Mouse (Mus musculus) right cerebral cortex, postnatal 10 days (tissue): ENCODE measurements around the gene Cdc25b.

Experiments
- DNase-seq, 2 experiments: peaks; one replicate each; pipeline ENCODE4 v3.0.0; 2021; ENCODE audit warnings: low spot score in 2 of 2

The Cdc25b gene

DNA sequence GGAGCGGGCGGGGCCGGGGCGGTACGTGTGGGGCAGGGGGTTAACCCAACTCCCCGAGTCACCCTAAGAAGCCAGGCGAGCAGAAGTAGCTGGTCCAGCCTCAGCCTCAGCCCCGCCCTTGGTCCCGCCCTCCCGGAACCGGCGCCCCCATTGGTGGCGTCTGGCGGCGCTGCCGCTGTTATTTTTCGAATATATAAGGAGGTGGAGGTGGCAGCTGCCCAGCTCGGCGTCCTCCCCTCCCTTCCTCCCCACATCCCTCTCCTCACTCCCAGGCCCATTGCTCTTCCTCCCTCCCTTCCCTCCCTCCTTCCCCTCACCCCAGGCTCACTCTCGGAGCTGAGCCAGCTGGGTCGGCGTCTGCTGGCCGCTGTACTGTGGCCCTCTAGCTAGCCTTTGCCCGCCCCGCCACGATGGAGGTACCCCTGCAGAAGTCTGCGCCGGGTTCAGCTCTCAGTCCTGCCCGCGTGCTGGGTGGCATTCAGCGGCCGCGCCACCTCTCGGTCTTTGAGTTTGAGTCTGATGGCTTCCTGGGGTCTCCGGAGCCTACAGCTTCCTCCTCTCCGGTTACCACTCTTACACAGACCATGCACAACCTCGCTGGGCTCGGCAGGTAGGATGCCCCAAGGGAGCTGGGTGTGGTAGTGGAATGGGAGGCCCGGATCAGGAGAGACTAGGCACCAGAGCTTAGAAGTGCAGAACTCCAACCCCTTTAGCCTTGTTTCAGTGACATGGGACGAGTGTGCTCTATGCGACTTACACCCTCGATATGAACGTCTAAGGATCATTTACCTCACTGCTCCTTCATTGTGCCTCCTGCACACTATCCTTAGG is at the start of gene Cdc25b, which contains the start of gene Spef1:
TSS of gene Cdc25b (plus strand) at position 179 of the 831 bp plus-strand sequence.
TSS of gene Spef1 (minus strand) at position 512 of the 831 bp plus-strand sequence.
- DNase-seq, result peak; percentile 87 to 88

DNA sequence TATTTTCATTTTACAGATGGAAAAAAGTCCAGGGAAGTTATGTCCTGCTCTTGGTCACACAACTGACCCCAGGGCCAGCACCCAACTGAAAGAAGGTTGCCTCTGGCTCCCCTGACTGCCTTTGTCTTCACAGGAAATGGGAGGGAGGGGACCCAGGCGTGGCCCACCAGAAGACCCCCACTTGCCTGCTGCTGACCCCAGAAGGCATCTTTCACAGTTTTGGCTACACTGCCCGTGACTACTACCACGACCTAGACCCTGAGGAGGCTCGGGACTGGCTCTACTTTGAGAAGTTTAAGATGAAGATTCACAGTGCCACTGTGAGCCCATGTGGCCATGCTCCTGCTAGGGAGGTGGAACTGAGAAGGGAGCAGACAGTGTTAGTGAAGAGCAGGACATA is 48.5 kb upstream of the Cdc25b start:
- DNase-seq, result peak; percentile 7 to 16

DNA sequence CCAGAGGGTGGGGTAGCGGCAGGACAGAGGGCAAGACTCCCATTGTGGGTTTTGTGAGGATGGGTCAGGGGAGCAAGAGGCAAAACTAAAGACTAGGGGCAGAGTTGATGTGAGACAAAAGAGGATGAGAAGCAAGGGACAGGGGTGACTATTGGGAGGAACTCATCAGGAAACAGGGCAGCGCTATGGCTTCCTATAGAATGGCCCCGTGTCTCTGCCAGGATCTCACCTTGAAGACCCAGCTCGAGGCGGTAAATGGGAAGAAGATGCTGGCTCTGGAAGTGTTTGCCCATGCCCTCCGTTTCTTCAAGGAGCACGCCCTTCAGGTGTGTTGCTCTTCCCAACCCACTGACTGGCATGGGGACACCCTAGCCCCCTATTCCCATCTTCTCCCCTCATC is 48.0 kb upstream of the Cdc25b start:
- no peak for DNase-seq

DNA sequence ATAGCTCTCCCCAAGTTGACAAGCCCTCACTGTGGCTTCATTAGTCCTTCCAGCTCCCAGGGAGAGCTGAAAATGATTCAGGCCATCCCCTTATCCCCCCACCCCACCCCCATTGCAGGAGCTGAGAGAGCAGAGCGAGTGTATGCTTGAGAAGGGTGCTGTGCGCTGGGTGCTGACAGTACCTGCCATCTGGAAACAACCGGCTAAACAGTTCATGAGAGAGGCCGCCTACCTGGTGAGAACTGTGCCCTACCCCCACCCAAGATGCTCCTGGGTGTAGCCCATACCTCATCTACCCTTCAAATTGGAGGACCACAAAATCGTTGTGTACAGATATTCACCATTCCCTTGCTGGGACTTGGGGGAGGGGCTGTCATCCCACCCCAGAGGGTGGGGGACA is 47.5 kb upstream of the Cdc25b start:
- DNase-seq, result peak; percentile 12 to 13

DNA sequence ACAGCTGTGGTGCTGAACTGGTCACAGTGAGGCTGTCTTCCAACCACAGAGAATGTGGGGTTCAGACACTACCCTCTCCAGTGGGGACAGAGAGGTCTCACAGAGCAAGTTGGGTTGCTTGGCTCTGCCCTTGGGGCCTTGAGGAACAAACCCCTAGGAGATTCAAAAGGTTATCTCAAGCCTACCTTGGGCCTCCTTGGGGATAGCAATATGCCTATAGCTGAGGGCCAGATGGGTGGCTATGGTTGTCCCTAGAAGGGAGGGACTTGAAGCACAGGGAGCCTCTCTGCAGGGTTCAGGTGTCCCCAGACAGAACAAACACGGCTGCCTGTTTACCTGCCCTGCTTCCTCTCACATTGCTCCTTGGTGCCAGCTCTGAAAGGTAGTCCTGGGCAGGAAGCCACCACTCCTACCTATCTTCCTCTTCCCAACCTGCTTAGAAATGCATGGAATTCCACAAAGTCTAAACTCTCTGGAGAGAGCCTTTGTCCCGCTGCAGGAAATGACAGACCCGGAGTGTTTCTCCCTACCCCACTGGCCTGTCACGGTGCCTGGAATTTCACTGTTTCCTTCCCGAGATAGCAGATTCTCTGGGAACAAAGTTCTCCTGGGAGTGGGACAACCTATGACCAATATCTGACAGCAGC is 46.7 kb upstream of the Cdc25b start:
- peak in 1 of 2 experiments; percentile 19 for DNase-seq

DNA sequence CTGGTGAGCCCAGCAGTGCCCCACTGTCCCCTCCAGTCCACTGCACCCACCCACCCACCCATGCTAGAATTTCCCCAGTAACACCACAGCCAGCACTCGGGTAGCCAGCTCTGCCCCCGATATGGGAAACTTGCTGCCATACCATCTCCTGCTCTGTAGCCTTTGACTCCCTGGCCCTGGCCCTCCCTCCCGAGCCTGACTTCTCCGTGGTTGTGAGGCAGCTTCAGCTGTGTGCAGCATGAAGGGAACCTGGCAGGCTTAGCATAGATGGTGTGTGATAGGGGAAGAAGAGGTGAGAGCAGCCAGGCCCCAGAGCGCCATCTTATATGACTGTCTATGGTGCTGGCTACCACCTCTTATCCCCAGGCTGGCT is 46.2 kb upstream of the Cdc25b start:
- DNase-seq, result no peak

DNA sequence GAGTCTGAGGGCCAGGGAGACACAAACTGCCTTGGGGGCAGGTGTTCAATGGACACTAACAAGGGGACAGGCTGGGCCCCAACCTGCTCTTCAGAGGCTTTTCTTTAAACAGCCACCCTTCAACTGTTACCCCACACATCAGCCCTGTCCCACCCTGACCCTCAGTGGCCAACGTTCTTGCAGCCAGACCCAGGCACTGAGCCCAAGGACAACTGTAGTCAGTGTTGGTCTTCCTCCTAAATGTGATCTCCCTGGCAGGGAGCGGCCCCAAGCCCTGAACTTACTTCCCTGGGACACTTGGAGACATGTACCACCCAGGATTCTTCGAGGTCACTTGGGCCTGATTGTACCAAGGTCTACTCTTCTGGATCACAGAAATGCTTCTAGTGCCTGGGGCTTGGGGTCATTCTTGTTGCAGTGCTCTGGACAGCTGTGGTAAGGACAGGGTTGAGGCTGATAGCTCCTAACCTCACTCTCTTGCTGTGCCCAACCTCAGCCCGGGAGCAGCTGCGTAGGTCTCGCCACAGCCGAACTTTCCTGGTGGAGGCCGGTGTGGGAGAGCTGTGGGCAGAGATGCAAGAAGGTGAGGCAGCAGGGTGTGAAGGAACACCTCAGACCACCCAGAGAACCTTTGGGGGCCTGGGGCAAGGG is 45.3 kb upstream of the Cdc25b start:
- DNase-seq, result no peak

DNA sequence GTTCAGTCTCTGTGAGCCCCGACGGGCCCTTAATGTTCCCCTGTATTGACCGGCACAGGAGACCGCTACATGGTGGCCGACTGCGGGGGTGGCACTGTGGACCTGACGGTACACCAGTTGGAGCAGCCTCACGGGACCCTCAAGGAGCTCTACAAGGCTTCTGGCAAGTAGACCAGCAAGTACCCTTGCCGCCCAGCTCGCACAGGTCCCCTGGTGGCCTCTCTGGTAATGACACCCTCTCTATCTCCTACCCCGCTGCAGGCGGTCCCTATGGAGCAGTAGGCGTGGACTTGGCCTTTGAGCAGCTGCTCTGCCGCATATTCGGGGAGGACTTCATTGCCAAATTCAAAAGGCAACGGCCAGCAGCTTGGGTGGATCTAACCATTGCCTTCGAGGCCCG is 44.2 kb upstream of the Cdc25b start:
- peak in 1 of 2 experiments; percentile 64 for DNase-seq

DNA sequence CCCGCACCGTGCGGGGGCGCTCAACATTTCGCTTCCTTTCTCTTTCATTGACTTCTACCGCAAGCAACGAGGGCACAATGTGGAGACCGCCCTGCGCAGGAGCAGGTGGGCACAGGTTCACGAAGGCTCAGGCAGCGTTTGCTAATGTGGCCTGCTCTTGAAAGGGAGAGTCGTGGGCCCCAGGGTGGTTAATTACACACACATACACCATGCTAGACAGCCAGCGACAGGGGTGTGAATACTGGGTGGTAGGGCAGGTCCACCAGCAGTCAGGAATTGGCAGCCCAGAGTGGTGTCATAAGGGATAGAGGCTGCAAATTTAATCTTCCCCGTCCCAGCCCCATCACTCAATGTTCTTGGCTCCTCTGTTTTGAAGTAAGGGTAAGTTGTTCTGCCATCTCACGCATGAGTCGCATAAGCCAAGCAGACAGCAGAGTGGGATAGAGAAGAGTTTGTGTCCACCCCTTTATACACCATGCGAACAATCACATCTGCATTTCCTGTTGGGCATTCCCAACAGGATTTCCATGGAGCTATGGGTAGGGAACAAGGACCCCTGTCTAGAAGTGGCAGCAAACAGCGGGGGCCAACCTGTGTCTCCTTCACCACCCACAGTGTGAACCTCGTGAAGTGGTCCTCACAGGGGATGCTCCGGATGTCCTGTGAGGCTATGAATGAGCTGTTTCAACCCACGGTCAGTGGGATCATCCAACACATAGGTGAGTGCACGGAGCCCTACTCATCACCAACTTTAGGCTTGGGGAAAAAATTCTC is 43.6 kb upstream of the Cdc25b start:
- no peak for DNase-seq

DNA sequence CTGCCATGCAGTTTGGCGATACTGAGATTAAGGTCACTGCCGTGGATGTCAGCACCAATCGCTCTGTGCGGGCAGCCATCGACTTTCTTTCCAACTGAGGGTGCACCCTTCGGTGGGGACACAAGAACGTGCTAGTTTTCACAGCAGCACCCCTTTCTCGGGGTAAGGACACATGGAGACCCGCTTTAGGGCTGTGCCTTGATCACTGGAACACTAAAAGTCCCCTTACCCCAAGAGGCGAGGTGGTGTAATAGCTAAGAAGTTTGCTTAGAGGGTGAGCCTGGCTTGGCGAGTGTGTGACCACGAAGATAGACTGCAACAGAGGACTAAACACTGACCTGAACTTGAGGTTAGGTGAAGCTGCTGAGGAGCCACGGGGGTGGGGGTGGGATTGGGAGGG is 41.6 kb upstream of the Cdc25b start:
- DNase-seq, result no peak

DNA sequence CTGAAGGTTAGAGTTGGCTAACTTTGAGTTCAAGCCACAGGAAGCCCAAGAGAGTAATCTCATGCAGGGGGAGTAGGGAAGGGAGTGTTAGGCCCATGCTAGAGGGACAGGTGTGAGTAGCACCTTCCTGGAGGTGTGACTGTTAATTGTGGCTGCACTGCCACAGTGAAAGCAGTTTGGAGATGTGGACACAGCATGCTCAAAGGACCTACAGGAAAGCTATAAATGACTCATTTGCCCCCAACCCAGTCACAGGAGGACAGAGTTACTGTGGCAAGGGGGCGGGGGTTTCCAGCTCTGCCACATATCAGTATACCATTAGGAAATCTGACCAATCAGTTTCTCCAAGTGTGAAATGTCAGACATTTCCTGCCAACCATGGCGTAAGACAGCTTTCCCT is 41.2 kb upstream of the Cdc25b start:
- DNase-seq, result no peak

DNA sequence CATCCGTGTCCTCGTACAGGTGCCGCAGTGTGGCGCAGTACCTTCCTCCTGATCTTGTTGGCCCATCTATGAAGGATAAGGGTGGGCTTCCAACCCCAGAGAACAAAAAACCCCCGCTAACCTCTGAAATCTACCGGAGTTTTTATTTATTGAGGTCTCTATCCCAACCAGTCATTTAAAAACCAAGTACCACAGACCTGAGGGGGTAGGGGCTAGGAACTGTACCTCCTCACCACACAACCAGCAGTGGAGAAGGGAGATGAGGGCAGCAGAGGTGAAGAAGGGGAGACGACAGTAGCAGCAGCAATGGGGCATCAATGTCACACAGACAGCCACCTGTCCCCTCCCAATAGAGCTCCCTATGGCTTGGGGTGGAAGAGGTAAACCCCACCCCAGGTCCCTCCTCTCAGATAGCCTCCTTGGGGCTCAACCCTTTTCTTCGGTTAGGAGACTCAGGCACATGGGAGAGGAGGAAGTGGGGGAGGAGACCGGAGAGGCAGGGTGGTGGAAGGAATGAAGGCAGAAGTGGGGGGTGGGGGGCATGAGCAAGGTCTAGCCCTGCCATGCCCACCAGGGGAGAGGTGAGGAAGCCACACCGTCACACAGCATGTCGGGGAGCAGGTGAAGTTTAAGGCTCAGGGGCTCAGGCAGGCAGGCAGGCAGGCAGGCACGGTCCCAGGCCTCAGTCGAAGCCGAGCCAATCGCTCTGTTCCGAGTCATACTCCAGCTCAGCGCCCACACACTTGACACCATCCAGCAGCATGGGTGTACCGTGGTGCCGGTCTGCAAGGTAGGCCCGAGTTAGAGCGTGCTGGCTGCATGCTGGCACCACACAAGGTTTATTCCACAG is 40.3 kb upstream of the Cdc25b start:
- DNase-seq, result no peak

DNA sequence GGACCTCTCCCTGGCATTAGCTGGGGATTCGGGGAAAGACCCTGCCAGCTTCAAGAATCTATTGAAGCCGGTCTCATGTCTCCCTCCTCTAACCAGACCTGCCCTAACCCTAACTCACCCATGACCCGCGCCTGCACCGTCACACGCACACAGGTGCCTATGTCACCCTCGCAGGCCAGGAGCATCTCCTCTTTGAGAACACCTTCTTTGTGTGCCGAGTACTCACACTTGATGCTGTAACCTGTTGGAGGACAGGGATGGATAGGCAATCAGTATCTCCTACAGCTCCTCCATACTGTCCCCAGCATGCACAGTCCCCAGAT is 39.7 kb upstream of the Cdc25b start:
- no peak for DNase-seq

DNA sequence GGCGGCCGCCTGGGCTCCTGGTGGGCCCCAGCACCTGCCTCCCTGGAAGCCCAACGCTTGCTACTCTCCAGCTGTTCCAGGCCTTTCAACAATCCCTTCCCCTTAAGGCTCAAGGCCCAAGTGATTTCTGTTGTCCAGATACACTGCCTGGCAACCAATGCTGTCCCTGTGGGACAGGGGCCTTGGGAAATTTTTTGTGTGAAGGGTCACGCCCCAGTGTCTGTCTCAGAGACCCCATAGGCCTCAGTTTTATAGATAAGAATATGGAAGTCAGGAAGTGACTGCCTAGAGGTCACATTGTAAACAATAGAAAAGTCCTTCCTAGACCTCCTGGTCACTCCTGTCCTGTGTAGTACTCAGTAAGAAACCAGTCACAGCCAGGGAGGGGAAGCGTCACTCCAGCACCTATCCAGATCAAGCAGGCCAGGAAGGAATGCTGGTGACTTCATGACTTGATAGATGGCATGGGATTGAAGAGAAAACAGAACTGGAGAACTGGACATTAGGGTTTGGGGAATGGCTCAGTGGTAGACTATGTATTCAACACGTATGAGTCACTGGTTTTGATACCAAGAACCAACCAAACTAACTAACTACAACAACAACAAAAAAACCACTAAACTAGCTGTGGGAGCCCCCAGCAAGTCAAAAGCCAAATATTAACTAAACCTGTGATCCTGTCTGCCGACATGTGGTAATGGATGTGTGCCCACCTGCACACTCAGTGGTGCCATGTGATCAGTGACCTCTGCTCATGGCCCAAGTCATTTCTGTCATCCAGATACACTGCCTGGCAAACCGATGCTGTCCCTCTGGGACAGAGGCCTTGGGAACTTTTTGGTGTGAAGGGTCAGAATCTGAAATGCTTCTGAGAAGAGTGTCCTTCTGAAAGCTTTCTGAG is 38.1 kb upstream of the Cdc25b start:
- DNase-seq, result no peak

DNA sequence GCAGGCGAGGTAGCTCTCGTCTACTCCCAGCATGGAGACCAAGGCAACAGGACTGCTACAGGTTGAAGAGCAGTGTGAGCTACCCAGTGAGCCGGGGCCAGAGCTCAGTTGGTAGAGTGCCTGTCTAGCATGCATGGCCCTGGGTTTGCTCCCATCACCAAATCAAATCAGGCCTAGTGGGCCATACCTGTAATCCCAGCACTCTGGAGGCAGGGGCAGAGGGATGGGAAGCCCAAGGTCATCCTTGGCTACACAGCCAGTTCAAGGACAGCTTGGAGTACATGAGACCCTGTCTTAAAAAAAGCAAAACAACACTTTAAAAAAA is 37.5 kb upstream of the Cdc25b start:
- no peak for DNase-seq

DNA sequence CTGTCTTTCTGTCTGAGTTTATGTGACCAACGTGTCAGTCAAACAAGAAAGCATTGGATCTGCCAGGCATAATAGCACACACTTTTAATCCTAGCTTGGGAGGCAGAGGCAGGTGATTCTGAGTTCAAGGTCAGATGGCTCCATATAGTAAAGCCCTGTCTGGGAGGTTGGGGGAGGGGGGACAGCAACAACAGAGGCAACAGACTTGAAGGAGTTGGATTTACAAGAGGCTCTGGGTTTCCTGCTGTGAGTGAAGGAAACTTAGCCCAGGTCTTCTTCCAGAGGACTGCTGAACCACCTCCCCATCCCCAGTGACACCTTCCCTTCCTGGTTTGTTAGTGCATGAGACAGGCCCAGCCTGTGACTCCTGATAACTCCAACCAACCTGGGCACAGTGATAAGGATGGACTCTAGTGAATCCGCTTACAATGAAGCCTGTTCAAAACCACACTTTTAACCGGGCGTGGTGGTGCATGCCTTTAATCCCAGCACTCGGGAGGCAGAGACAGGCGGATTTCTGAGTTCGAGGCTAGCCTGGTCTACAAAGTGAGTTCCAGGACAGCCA is 34.5 kb upstream of the Cdc25b start:
- DNase-seq, result no peak

DNA sequence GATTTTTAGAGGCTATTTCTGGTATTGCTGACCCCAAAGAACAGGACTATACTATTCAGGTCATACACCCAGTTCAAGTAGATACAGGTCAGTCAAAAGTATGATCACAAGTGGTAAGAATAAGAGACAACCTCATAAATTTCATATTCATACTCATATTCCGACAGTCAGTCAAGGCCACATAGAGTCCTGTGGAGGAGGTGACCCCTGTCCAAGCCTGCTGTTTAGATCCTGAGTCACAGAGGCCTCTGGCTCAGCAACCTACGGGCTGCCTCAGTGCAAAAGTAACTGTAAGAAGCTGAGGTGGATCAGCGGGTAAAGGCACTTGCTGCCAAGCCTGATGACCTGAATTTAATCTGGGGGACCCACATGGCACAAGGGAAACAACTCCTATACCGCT is 32.7 kb upstream of the Cdc25b start:
- DNase-seq, result no peak

DNA sequence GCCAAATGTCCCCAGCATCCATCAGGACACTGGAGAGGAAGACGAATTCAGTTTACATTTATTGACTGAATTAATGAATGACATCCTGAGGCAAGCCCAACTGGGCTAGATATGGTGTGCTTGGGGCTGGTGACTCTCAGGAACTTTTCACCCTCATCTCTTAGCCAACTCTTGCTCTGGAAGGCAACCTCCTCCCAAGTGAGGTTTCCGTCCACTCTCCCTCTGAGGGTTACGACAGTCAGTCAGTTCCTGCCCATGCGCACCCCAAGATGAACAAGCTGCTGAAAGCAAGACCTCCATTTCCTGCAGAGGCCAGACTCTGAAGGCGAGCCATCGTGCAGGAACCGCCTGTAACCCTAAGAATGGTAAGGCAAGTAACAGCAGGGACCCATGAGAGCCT is 29.8 kb upstream of the Cdc25b start:
- no peak for DNase-seq

DNA sequence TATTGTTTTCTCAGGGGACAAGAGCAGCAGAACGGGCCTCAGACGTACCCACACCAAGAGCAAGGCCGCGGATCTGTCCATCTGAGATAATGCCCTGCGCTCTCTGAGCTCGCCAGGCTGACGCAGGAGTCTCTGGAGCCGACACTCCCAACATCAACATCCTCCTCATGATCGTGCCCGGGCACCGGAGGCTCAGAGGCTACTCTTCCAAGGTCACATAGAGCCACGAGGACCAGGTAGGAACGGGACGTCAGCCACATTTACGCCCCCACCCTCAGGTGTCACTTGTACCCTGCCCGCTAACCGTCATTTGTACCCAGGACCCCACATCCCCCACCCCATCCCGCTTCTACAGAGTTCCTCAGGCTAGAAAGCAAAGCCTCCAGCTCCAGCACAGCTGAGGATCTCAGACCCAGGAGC is 27.2 kb upstream of the Cdc25b start:
- no peak for DNase-seq
